Mouse (Mus musculus) liver, embryonic 14.5 days (tissue): ENCODE data around the gene 1700025C18Rik. TPM values are rescaled to one million over a fixed set of nuclear protein-coding genes. Genes with fewer than 3 reads are reported as not detected.

Experiments used
- ATAC-seq: fragments of 200-750 bp; cut with Nextera tagmentation; 2 replicates; pipeline ENCODE4 v1.8.0; 2017; ENCODE audit warnings: moderate number of reproducible peaks, mild to moderate bottlenecking, moderate library complexity; ENCODE audit not compliant: insufficient read depth
- DNase-seq, 3 experiments: peaks; one replicate each; pipeline ENCODE4 v3.0.0-alpha.2; 2012 to 2013; ENCODE audit warnings: low read depth in 3 of 3, low spot score in 3 of 3
- H3K27ac ChIP-seq: fragments of 300-500 bp; sonication (generic); 2 replicates; pipeline ENCODE4 v1.5.1; 2014; ENCODE audit warnings: moderate library complexity, mild to moderate bottlenecking, control low read depth, inconsistent platforms
- H3K27me3 ChIP-seq: fragments of 300-500 bp; sonication (generic); 2 replicates; pipeline ENCODE4 v1.6.1; 2014; ENCODE audit warnings: mild to moderate bottlenecking, low read length, moderate library complexity; ENCODE audit not compliant: control insufficient read depth, insufficient read depth
- H3K36me3 ChIP-seq: fragments of 300-500 bp; sonication (generic); replicated peaks from 2 replicates; pipeline ENCODE4 v1.6.1; 2014; ENCODE audit warnings: low read depth; ENCODE audit not compliant: control insufficient read depth, insufficient read depth
- H3K4me1 ChIP-seq, 2 experiments: fragments of 200-500 bp in 1 of 2; fragments of 300-500 bp in 1 of 2; sonication (generic) in 1 of 2; replicated peaks; 2 replicates each; pipeline ENCODE4 v1.6.1; 2012 to 2014; ENCODE audit warnings: antibody characterized with exemption in 1 of 2, inconsistent platforms in 1 of 2, low read length in 1 of 2; ENCODE audit not compliant: control insufficient read depth in 2 of 2, insufficient read depth in 2 of 2
- H3K4me2 ChIP-seq: fragments of 300-500 bp; sonication (generic); 2 replicates; pipeline ENCODE4 v1.6.1; 2014; ENCODE audit warnings: low read depth, mild to moderate bottlenecking, control low read depth, moderate library complexity
- H3K4me3 ChIP-seq, 2 experiments: fragments of 200-500 bp in 1 of 2; fragments of 300-500 bp in 1 of 2; sonication (generic) in 1 of 2; 2 replicates each; pipeline ENCODE4 v1.5.1; 2012 to 2014; ENCODE audit warnings: low read depth in 2 of 2, low read length in 2 of 2, mild to moderate bottlenecking in 2 of 2, control low read depth in 1 of 2, inconsistent platforms in 1 of 2, moderate library complexity in 1 of 2; ENCODE audit not compliant: insufficient read depth in 1 of 2
- H3K9ac ChIP-seq: fragments of 300-500 bp; sonication (generic); replicated peaks from 2 replicates; pipeline ENCODE4 v1.6.1; 2014; ENCODE audit warnings: mild to moderate bottlenecking, control low read depth, moderate library complexity
- H3K9me3 ChIP-seq: fragments of 300-500 bp; sonication (generic); 2 replicates; pipeline ENCODE4 v1.6.1; 2016; ENCODE audit warnings: low read length, mixed read lengths; ENCODE audit not compliant: control insufficient read depth
- CTCF ChIP-seq: IDR thresholded peaks from 2 replicates; pipeline ENCODE4 v1.5.1; 2016; ENCODE audit warnings: antibody characterized with exemption, low read depth, control low read depth
- EP300 ChIP-seq: IDR thresholded peaks from 2 replicates; pipeline ENCODE4 v1.6.1; 2016; ENCODE audit warnings: antibody characterized with exemption, low read depth
- WGBS: fragments of 180-500 bp; shearing (Covaris S2); extraction: QIAGEN DNeasy Blood & Tissue Kit; methylation state at CpG from one replicate; pipeline ENCODE4 v1.1.7; 2014; ENCODE audit not compliant: insufficient replicate concordance; 5-methylcytosine and 5-hydroxymethylcytosine counted together
- polyA plus RNA-seq, 2 experiments: library from polyadenylated mRNA; depleted of rRNA in 1 of 2; stranded (reverse) in 1 of 2; unstranded in 1 of 2; fragments of >200 nt; fragmentation: Nextera tagmentation in 1 of 2; extraction: Ambion mirVana in 1 of 2; gene quantifications; 2 replicates each; pipeline versions ENCODE4 v1.2.1 to v1.2.3; 2012 to 2014

Gene 1700025C18Rik
- polyA plus RNA-seq, 2 experiments: not detected

DNA sequence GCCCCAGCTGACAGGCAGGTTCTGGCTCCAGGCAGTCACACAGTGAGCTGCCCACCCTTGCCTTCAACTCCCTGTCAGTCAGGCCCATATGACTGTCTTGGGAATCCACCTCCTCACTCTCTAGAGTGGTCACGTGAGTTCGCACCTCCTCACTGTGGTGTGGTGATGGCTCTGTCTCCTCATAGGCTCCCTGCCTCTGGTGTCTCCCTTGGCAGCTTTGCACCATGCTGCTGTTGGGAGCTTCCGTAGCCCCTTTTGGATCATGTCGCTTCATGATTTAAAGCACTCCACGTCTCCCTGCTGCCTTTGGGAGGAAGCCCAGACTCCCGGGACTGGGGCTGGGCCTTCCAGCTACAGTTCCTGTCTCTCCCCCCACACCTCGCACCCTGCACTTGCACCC is 26.1 kb downstream of the 1700025C18Rik start:
- Histone ChIP-seq H3K9me3 (no peaks in the 10 kb centered on the region), H3K36me3 (no peaks in the 10 kb centered on the region), H3K27me3 (no peaks in the 10 kb centered on the region), H3K4me3 (no peak overlapping the region), H3K4me1 (no peaks in the 10 kb centered on the region), H3K27ac (no peak overlapping the region), H3K4me2 (no peak overlapping the region), H3K9ac (no peak overlapping the region)
- ATAC-seq (no peak), DNase-seq (no peak)
- WGBS: 51% methylated on average over 7 of the region's 7 CpGs
- TF ChIP-seq CTCF (no peak), EP300 (no peak)

DNA sequence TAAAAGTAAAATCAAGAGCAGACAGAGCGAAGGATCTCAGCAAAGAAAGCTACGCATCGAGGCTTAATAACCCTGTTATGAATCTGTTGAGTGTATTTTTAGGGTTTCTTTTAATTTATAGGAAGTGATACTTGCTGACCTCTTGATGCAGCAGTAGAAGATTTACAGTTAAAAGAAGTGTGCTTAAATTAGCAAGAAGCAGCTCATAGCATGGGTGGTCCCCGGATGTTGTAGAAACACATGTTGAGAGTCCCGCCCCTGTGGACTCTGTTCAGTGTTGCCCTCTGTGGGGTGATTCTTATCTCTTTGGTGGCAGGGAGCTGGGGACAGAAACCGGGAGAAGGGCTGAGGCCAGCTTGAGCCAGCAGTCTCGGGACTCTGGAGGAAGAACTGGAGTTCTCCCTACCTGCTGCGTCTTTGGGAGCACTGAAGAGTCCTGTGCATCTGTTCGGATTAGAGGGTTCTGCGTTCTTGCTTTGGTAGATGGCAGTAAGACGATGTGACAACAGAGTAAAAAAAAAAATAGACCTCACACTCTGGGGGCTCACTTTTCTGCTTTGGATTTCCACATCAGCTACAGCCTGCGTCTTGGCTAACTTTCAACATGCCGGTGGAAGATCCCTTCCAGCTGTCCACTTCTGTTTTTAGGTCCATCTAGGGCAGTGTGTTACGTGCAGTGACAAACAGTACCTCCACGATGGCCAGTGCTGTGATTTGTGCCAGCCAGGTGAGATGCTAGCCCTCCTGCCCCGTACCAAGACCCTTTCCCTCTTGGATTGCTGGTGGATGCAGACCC is 28.7 kb downstream of the 1700025C18Rik start:
- no peaks in the 10 kb centered on the region for H3K9me3 ChIP-seq
- H3K9ac ChIP-seq: no peak overlapping the region
- DNase-seq (no peak), ATAC-seq (no peak)
- H3K36me3 ChIP-seq: no peaks in the 10 kb centered on the region
- no peaks in the 10 kb centered on the region; the same call in 1 of the 2 replicates for H3K27me3 ChIP-seq
- H3K4me3 ChIP-seq: no peak overlapping the region
- H3K27ac ChIP-seq: no peak overlapping the region
- TF ChIP-seq CTCF: no peak
- TF ChIP-seq EP300: no peak
- no peak overlapping the region for H3K4me2 ChIP-seq
- H3K4me1 ChIP-seq: no peaks in the 10 kb centered on the region
- WGBS: 60% methylated on average over 16 of the region's 16 CpGs

DNA sequence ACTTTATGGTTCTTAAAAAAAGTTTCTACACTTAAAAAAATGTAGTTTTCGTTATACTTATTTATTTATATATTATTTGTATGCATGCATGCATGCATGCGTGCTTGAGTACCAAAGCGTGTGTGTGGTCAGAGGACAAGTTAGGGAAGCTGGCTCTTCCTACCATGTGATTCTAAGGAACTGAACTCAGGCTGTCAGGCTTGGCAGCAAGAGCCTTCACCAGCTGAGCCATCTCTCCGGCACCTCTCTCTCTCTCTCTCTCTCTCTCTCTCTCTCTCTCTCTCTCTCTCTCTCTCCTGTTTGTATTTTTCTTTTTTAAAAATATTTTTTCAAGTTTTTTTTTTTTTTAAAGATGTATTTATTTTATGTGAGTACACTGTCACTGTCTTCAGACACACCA is 30.6 kb downstream of the 1700025C18Rik start:
- no peak for ATAC-seq
- no peak overlapping the region for H3K4me3 ChIP-seq
- DNase-seq: no peak
- H3K36me3 ChIP-seq: no peaks in the 10 kb centered on the region
- no peak overlapping the region for H3K4me2 ChIP-seq
- H3K27ac ChIP-seq: no peak overlapping the region
- 68% methylated on average over 4 of the region's 4 CpGs for WGBS
- H3K9me3 ChIP-seq: no peaks in the 10 kb centered on the region
- TF ChIP-seq EP300 (no peak), CTCF (no peak)
- no peaks in the 10 kb centered on the region; the same call in none of the 2 replicates for H3K27me3 ChIP-seq
- no peaks in the 10 kb centered on the region for H3K4me1 ChIP-seq
- no peak overlapping the region for H3K9ac ChIP-seq

DNA sequence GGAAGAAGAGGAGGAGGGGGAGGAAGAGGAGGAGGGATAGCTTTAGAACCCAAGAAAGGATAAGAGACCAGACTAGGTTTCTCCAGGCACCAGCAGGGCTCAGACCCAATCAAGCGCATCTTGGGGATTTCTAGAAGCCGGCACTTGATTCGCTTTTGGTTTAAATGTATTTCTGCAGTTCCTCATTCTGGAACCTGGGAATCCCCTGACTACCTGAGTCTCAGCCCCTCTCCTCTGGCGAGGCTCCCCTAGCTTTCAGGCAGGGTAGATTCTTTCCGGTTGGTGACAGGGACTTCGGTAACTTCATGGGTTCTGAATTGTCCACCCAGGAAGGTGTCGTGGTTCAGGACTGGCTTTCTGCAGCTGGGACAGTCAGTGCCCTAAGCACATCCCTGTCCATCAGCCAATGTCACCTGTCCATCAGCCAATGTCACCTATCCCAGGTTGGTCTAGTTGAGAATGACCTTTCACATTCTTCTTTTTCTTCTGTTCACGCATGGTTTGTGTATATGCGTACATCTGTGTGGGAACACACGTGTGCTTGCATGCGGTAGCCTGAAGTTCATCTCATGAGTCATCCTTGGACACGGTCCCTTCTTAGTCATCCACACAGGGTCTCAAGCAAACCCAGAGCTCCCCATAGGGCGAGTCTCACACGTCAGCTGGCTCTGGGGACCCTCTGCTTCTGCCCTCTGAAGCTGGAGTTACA is 34.0 kb downstream of the 1700025C18Rik start:
- Histone ChIP-seq H3K27me3 (peaks cover 2% of the 10 kb centered on the region), H3K4me1 (no peaks in the 10 kb centered on the region), H3K27ac (no peak overlapping the region), H3K36me3 (no peaks in the 10 kb centered on the region), H3K9ac (no peak overlapping the region), H3K9me3 (no peaks in the 10 kb centered on the region), H3K4me2 (peak overlapping the region; percentile 44), H3K4me3 (no peak overlapping the region)
- TF ChIP-seq EP300: no peak
- no peak for TF ChIP-seq CTCF
- 56% methylated on average over 14 of the region's 14 CpGs for WGBS
- no peak for ATAC-seq
- DNase-seq: no peak

DNA sequence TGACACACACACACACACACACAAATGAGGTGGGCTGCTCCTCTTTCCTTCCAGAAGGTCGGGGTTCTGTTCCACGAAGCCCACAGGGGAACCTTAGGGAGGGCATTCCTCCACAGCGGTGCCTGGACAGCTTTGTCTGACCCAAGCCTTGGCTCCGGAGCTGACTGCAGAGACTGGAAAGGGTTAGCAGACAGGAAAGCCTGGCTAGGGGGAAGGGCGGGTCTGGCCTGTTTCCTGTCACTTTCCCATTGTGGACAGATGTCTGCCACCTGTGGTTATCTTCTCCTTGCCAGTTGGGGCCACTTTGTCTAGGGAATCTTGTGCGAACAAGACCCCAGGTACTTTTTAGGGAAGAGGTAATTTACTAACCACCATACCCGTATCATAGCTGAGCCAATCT is 34.6 kb downstream of the 1700025C18Rik start:
- no peak for DNase-seq
- no peak for TF ChIP-seq CTCF
- H3K27me3 ChIP-seq: peaks cover 2% of the 10 kb centered on the region
- H3K27ac ChIP-seq: no peak overlapping the region
- H3K36me3 ChIP-seq: no peaks in the 10 kb centered on the region
- H3K4me3 ChIP-seq: peak overlapping the region; percentile 33 to 56
- H3K9ac ChIP-seq: no peak overlapping the region
- H3K4me1 ChIP-seq: no peaks in the 10 kb centered on the region
- ATAC-seq: no peak
- H3K9me3 ChIP-seq: no peaks in the 10 kb centered on the region
- 2% methylated on average over 7 of the region's 7 CpGs for WGBS
- H3K4me2 ChIP-seq: peak overlapping the region; percentile 44
